Mouse (Mus musculus): ENCODE data around the gene Stk24.

DNA sequence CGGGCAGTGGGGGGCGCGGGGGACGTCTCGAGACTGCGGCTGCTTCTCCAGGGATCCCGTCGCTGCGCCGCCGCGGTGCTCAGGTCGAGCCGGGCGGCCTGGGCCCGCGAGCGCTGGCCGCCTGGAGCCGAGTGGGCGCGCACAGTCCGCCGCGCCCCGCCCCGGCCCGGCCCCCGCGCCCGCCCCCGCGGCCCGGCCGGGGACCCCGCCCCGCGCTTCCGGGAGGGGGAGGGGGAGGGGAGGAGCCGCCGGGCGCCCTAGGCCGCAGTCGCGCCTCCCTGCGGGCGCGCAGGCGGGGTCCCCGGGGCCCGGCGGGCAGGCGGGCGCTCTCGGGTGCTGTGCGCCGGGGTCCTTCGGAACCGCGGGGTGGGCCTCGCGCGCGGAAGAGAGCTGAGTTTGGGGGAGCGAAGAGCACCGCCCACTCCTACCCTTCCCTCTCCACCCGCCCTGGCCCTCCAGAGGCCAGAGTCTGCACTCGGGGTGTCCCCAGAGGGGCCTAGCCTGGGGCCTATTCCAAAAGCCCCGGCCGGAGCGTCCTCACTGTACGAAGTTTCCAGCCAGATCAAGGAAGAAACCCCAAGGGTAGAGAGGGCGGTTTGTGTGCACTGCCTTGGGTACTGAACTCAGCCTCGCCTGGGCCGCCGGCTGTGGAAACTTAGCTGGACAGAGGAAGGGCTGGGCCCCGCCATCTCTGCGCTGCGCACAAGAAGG, 540 bp downstream of the Stk24 start:
- no peak for TF ChIP-seq CTCF (IDR thresholded peaks at IDR 0.05; ENCODE audit: low read depth, low read length)
- no peak for TF ChIP-seq POLR2A (IDR thresholded peaks at IDR 0.05; ENCODE audit: borderline replicate concordance, low read depth, low read length)
